Mouse (Mus musculus) C2C12 (cell line): ENCODE data around the gene Bcar3.

Source experiments
- CEBPB ChIP-seq: IDR thresholded peaks from one replicate; pipeline ENCODE4 v1.6.1; 2011; ENCODE audit warnings: low read depth, mild to moderate bottlenecking, control low read depth, moderate library complexity
- CTCF ChIP-seq: IDR thresholded peaks from one replicate; pipeline ENCODE4 v1.5.1; 2011; ENCODE audit not compliant: control insufficient read depth, insufficient read depth, insufficient read length
- USF1 ChIP-seq: IDR thresholded peaks from one replicate; pipeline ENCODE4 v1.6.1; 2011; ENCODE audit warnings: low read depth, mild to moderate bottlenecking, control low read depth, moderate library complexity

GRCm38 (mm10) chr3:122483783-122484130 lies 189.8 kb downstream of the Bcar3 start:
- TF ChIP-seq CTCF = no peak
- TF ChIP-seq USF1 = no peak
- no peak for TF ChIP-seq CEBPB
